Mouse (Mus musculus) E14TG2a.4 (cell line): ENCODE measurements at regions not wholly inside any gene's neighbourhood (a gene's known extent, or its start where the extent isn't known, plus 50 kb on each side); places are given as distances from the start of the nearest gene placed in this dataset.

Experiments used
- CTCF ChIP-seq: conservative IDR thresholded peaks from 2 replicates; pipeline ENCODE4 v1.5.1; 2014; ENCODE audit warnings: low read length
- NANOG ChIP-seq: IDR thresholded peaks from 2 replicates; pipeline ENCODE4 v1.6.1; 2014; ENCODE audit warnings: borderline replicate concordance, low read length, mixed read lengths
- POU5F1 ChIP-seq: IDR thresholded peaks from 2 replicates; pipeline ENCODE4 v1.6.1; 2014; ENCODE audit warnings: low read length, borderline replicate concordance

GRCm38 (mm10) chrX:17730233-17730632 lies 158.1 kb upstream of the Fundc1 start:
- TF ChIP-seq CTCF (no peak), POU5F1 (no peak), NANOG (no peak)
